Mouse (Mus musculus) splenic B cell, adult 2 months (primary cell): ENCODE results near the gene Adamts7.

Experiments used
- DNase-seq: peaks from one replicate; pipeline ENCODE4 v3.0.0-alpha.2; 2011; ENCODE audit warnings: low read depth, low spot score
- H3K27me3 ChIP-seq: 2 replicates; pipeline ENCODE4 v1.6.1; 2012; ENCODE audit warnings: mild to moderate bottlenecking, low read length, moderate library complexity, mixed read lengths; ENCODE audit not compliant: control insufficient read depth, poor library complexity, insufficient read depth, severe bottlenecking
- H3K36me3 ChIP-seq: 2 replicates; pipeline ENCODE4 v1.6.1; 2012; ENCODE audit warnings: mild to moderate bottlenecking, low read length, moderate library complexity, mixed read lengths; ENCODE audit not compliant: control insufficient read depth, poor library complexity, insufficient read depth, severe bottlenecking

Adamts7 gene

GRCm38 (mm10) chr9:90162926-90163748 lies at the start of gene Adamts7:
Gene Adamts7 (plus strand): TSS chr9:90163069.
- Histone ChIP-seq H3K36me3 (no peaks in the 10 kb centered on the region), H3K27me3 (no peaks in the 10 kb centered on the region)
- peak; percentile 13 for DNase-seq

GRCm38 (mm10) chr9:90113151-90113550 lies 49.7 kb upstream of the Adamts7 start:
- no peak for DNase-seq
- H3K27me3 ChIP-seq: no peaks in the 10 kb centered on the region
- H3K36me3 ChIP-seq: no peaks in the 10 kb centered on the region

DNA sequence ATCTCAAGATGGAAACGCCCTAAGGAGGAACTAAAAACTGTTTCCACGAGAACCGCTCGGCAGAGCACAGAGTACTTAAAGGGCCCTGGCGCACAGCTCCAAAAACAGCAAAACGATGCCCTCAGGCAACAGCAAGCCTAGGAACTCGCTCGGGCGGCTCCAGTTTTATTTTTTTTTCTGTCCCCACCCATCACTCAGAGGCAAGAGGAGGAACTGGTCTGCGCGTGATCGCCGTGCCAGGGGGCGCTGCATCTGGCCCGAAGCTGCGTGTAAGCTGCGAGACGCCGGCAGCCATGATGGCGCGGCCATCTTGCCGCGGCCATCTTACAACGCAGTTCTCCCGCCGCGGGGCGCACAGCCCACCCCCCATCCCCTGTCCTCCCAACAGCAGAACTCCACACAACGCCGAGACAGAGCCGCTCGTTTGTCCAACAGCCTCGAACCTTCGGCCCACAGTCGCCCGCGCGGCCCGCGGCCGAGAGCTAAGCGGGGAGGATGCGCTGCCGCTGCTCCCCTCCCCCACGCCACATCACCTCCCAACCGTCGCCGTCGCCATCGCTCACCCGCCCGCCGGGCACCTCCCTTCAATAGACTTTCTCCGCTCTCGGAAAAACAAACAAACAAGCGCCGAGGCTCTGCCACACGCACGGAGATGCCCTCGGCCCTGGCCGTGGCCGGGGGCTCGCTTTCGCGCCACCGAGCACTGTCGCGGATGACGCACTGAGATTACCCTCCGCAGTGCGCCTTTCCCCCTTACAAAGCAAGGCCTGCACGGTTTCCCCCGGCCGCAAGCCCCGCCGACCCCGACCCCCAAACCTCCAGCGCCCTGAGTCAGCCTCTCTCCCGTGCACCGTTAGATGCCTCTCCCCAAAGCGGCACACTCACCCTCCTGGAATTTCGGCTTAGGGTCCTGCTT lies 49.0 kb upstream of the Adamts7 start:
- Histone ChIP-seq H3K36me3 (no peaks in the 10 kb centered on the region), H3K27me3 (no peaks in the 10 kb centered on the region)
- DNase-seq: peak; percentile 96

- Histone ChIP-seq H3K36me3 (no peaks in the 10 kb centered on the region), H3K27me3 (no peaks in the 10 kb centered on the region)
- peak; percentile 97 for DNase-seq
Observed at GRCm38 (mm10) chr9:90114567-90115307, 48.1 kb upstream of the Adamts7 start, which contains the start of gene Morf4l1. Gene Morf4l1 (minus strand): TSS chr9:90114774.

DNA sequence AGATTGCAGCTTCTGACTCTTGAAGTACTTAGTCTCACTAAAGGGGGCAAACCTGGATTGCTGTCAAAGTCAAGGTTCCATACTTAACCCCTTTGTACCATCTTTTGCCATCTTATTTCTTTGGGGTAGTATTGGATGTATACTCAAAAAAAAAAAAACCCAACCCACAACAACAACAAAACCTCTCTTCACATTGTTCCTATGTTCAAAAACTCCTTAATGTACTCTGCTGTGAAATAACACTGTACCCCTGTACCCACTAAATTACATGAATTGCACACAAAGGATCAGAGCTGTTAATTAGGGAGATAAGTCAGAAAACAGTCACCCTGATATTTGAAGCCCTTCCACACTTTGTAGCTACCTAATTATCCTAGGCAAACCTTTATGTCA lies 47.6 kb upstream of the Adamts7 start:
- no peak for DNase-seq
- no peaks in the 10 kb centered on the region for H3K36me3 ChIP-seq

GRCm38 (mm10) chr9:90117234-90117633 lies 45.6 kb upstream of the Adamts7 start:
- Histone ChIP-seq H3K36me3 (no peaks in the 10 kb centered on the region), H3K27me3 (no peaks in the 10 kb centered on the region)
- no peak for DNase-seq

More for the DNA sequence above, 47.6 kb upstream of the Adamts7 start:
- H3K27me3 ChIP-seq: no peaks in the 10 kb centered on the region

GRCm38 (mm10) chr9:90122246-90122740 lies 40.6 kb upstream of the Adamts7 start:
- H3K27me3 ChIP-seq: no peaks in the 10 kb centered on the region
- DNase-seq: no peak
- no peaks in the 10 kb centered on the region for H3K36me3 ChIP-seq

GRCm38 (mm10) chr9:90124156-90124872 lies 38.6 kb upstream of the Adamts7 start:
- no peak for DNase-seq
- no peaks in the 10 kb centered on the region for H3K27me3 ChIP-seq
- no peaks in the 10 kb centered on the region for H3K36me3 ChIP-seq

DNA sequence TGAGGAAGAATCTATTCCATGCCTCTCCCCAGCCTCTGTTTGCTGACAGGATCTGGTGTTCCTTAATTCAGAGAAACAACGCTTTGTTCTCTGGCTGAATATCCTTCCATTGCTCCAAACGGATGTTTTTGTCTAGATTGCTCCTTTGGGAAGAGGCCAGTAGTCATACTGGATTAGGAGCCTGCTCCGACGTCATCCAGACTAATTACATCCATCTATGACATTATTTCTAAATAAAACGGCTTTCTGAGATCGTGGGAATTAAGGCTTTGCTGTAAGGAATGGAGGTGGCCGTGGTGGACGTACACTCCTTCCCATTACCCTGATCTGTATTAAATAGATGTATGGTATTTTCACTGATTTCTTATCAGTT lies 38.0 kb upstream of the Adamts7 start:
- Histone ChIP-seq H3K27me3 (no peaks in the 10 kb centered on the region), H3K36me3 (no peaks in the 10 kb centered on the region)
- no peak for DNase-seq

- no peak for DNase-seq
- H3K36me3 ChIP-seq: no peaks in the 10 kb centered on the region
- H3K27me3 ChIP-seq: no peaks in the 10 kb centered on the region
Observed at GRCm38 (mm10) chr9:90125416-90126099, 37.3 kb upstream of the Adamts7 start.

- peak; percentile 89 for DNase-seq
- Histone ChIP-seq H3K36me3 (no peaks in the 10 kb centered on the region), H3K27me3 (no peaks in the 10 kb centered on the region)
Observed at GRCm38 (mm10) chr9:90126260-90127010, 36.4 kb upstream of the Adamts7 start.

- H3K27me3 ChIP-seq: no peaks in the 10 kb centered on the region
Observed at GRCm38 (mm10) chr9:90127146-90127545, 35.7 kb upstream of the Adamts7 start.

GRCm38 (mm10) chr9:90128636-90129201 lies 34.1 kb upstream of the Adamts7 start:
- H3K36me3 ChIP-seq: no peaks in the 10 kb centered on the region
- no peaks in the 10 kb centered on the region for H3K27me3 ChIP-seq
- no peak for DNase-seq

More at GRCm38 (mm10) chr9:90127146-90127545, 35.7 kb upstream of the Adamts7 start:
- no peaks in the 10 kb centered on the region for H3K36me3 ChIP-seq
- DNase-seq: no peak
